Mouse (Mus musculus) adrenal gland, adult (tissue): ENCODE data around the gene Dazl.
"Not testable (repeated sequence)": the region's sequence is repeated elsewhere in the genome, so short reads cannot be mapped to it uniquely, and the experiment has no call there.

Experiments
- DNase-seq, 2 experiments: peaks; one replicate each; pipeline ENCODE4 v3.0.0; 2022 to 2023; ENCODE audit warnings: low spot score in 1 of 2; ENCODE audit not compliant: inconsistent age in 2 of 2

The Dazl gene

GRCm38 (mm10) chr17:50292661-50293171 is 720 bp downstream of the Dazl start:
- DNase-seq = peak; percentile 95 to 97

- DNase-seq = peak in 1 of 2 experiments; percentile 64
Measured at GRCm38 (mm10) chr17:50291485-50292200, 1.8 kb downstream of the Dazl start.

- no peak for DNase-seq
Measured at GRCm38 (mm10) chr17:50284845-50285244, 8.6 kb downstream of the Dazl start.

DNA sequence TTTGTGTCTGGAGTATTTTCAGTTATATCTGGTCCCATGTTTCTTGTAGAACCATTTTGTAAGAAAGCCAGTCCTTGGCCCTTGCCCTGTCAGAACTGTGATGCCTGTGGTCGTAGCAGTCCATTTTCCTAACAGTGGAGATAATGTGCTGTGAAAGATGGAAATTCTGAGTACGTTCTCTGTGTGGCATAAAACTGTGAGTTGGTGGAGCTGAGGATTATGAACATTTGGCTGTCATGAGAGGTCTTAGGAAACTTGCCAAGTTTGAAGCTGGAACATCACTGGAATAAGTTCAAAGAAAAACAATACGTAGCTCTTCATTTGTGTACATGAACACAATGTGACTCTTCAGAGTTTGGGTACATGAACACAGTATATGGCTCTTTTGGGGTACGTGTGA is 31.8 kb downstream of the Dazl start:
- not testable (repeated sequence) for DNase-seq

DNA sequence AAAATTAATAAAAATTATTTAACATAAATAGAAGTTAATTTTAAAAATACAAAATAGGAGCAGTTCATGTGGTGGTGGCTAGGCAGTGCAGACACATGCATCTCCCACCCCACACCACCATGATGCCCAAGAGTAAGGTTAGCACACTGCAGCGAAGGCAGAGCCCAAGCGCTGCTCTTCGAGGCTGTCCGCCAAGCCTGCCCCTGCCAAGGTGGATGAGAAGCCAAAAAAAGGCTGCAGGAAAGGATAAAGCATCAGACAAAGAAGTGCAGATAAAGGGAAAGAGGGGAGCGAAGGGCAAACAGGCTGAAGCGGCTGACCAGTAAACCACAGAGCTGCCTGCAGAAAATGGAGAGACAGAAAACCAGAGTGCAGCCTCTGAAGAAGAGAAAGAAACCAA is 32.6 kb downstream of the Dazl start:
- no peak for DNase-seq

DNA sequence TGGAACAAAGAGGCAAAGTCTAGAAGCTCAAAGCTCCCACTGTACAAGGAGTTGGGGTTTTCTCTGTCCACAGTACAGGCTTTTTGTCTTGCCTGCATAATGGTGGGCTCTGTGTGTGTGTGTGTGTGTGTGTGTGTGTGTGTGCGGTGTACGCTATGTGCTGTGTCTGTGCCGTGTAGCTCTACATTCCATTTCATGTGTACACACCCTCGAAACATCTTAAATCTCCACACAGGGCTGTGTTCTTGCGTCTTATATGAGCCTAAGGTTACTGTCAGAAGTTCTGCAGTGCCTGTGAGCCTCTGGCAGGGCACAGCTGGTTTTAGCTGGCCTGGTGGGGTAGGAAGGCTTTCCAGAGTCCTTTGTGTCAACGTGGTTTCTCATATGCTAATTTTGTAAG is 46.8 kb downstream of the Dazl start:
- no peak for DNase-seq

- no peak for DNase-seq
Measured at GRCm38 (mm10) chr17:50244675-50245074, 48.8 kb downstream of the Dazl start.

GRCm38 (mm10) chr17:50243326-50243725 is 50.1 kb downstream of the Dazl start:
- DNase-seq = no peak

DNA sequence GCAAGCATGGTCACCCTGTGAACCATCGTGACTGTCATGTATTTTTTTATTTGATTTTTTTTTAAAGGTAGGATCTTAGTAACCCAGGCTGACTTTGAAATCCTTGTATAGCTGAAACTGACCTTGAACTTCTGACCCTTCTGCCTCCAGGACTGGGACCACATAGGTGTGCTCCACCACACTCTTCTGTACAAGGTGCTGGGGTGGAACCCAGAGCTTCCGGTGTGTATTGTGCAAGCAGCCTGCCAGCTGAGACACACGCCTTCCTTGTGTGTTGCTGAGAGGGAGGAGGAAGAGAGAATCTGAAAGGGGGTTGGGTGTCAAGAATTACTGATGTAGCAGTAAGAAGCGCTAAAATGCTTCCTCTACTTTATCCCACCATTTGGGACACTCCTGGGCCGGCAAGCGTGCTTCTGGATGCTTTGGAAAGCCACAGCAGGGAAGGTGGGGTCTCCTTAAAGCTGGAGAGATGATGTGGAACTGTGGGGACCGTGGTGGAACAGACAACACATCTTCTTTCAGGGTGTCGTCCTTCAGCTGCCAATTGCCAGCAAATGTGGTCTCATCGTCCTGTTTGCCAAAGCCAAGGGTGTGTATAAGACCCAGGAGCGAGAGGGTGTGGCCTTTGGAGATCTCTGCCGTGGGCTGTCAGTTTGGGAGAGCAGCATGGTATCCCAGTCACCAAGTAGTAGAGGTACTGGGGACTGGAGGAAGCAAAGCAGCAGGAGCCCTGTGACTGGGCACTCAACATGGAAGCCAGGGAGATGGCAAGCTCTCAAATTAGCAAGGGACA is 55.4 kb downstream of the Dazl start:
- no peak for DNase-seq

GRCm38 (mm10) chr17:50237436-50237709 is 56.1 kb downstream of the Dazl start:
- peak; percentile 77 to 93 for DNase-seq

GRCm38 (mm10) chr17:50236702-50237435 is 56.6 kb downstream of the Dazl start:
- DNase-seq = no peak

DNA sequence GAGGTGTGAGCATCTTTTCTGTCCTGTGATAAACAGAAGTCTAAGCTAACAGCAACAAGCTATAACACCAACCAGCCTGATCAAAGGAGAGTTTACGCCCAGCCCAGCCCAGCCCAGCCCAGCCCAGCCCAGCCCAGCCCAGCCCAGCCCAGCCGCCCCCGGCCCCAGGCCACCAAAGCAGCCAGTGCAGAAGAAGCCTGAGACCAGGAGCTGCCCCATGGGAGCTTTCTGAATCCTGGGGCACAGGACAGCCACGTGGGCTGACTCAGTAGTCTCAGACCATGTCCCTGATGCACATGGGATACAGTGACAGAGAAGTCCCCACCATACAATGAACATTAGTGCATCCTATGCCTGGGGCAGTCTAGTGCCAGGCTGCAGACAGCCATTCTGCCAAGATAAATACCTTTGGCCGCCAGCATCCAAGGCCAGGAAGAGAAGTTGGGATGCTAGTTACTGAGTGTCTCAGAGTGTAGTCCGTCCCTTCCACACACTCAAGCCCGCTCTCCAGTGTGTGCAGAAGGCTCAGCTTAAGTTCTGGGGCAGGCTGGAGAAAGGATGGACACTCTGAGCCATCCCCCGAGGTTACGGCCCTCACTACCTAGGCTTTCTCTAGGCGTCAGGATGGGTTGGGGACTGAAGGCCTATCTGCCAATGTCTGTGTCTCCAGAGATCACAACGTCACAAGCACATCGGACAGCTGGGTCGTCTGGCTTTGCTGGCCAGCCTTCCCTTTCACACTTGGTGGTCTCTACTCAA is 57.3 kb downstream of the Dazl start:
- no peak for DNase-seq

GRCm38 (mm10) chr17:50233956-50234355 is 59.5 kb downstream of the Dazl start:
- no peak for DNase-seq

GRCm38 (mm10) chr17:50232821-50233220 is 60.6 kb downstream of the Dazl start:
- DNase-seq = no peak

GRCm38 (mm10) chr17:50231206-50231605 is 62.2 kb downstream of the Dazl start:
- no peak for DNase-seq

GRCm38 (mm10) chr17:50229534-50229933 is 63.9 kb downstream of the Dazl start:
- peak in 1 of 2 experiments; percentile 33 for DNase-seq
